Mouse (Mus musculus) telencephalon, adult 2 months (tissue): ENCODE results near the gene Map2.

Experiments
- DNase-seq: peaks from one replicate; pipeline ENCODE4 v3.0.0-alpha.2; 2011; ENCODE audit warnings: low read depth, low spot score

The Map2 gene

GRCm38 (mm10) chr1:66175041-66175665 is at the start of gene Map2:
Map2 (plus strand) TSS chr1:66175273.
- no peak for DNase-seq

GRCm38 (mm10) chr1:66133014-66133413 is 42.1 kb upstream of the Map2 start:
- DNase-seq, result no peak

GRCm38 (mm10) chr1:66135324-66135723 is 39.7 kb upstream of the Map2 start:
- no peak for DNase-seq

GRCm38 (mm10) chr1:66140686-66141085 is 34.4 kb upstream of the Map2 start:
- no peak for DNase-seq

- no peak for DNase-seq
Measured at GRCm38 (mm10) chr1:66145180-66145579, 29.9 kb upstream of the Map2 start.

GRCm38 (mm10) chr1:66148825-66149514 is 26.1 kb upstream of the Map2 start:
- DNase-seq, result no peak

- DNase-seq, result no peak
Measured at GRCm38 (mm10) chr1:66150806-66151205, 24.3 kb upstream of the Map2 start.

- DNase-seq, result no peak
Measured at GRCm38 (mm10) chr1:66157135-66157534, 17.9 kb upstream of the Map2 start.

- DNase-seq, result no peak
Measured at GRCm38 (mm10) chr1:66157589-66157988, 17.5 kb upstream of the Map2 start.

- DNase-seq, result no peak
Measured at GRCm38 (mm10) chr1:66164648-66165047, 10.4 kb upstream of the Map2 start.

GRCm38 (mm10) chr1:66168722-66169121 is 6.4 kb upstream of the Map2 start:
- DNase-seq, result no peak

GRCm38 (mm10) chr1:66172127-66172526 is 2.9 kb upstream of the Map2 start:
- DNase-seq, result no peak

- DNase-seq, result no peak
Measured at GRCm38 (mm10) chr1:66173630-66174029, 1.4 kb upstream of the Map2 start.

- DNase-seq, result no peak
Measured at GRCm38 (mm10) chr1:66176012-66176837, 1.2 kb downstream of the Map2 start.

GRCm38 (mm10) chr1:66176838-66177105 is 1.7 kb downstream of the Map2 start:
- no peak for DNase-seq

GRCm38 (mm10) chr1:66177489-66178170 is 2.6 kb downstream of the Map2 start:
- DNase-seq, result no peak

GRCm38 (mm10) chr1:66187016-66187681 is 12.1 kb downstream of the Map2 start:
- peak; percentile 87 for DNase-seq

GRCm38 (mm10) chr1:66192401-66192800 is 17.3 kb downstream of the Map2 start:
- DNase-seq, result no peak

- DNase-seq, result no peak
Measured at GRCm38 (mm10) chr1:66192891-66193290, 17.8 kb downstream of the Map2 start.

- no peak for DNase-seq
Measured at GRCm38 (mm10) chr1:66195040-66195726, 20.1 kb downstream of the Map2 start.

- DNase-seq, result no peak
Measured at GRCm38 (mm10) chr1:66196240-66196639, 21.2 kb downstream of the Map2 start.
